Mouse (Mus musculus) cerebellum, adult 2 months (tissue): ENCODE data around the gene Phip.

ENCODE experiments used
- CTCF ChIP-seq: fragments of 200-500 bp; IDR thresholded peaks from 2 replicates; pipeline ENCODE4 v1.5.1; 2011; ENCODE audit warnings: low read depth, mild to moderate bottlenecking, control low read depth, low read length, moderate library complexity, borderline replicate concordance; ENCODE audit not compliant: insufficient read depth
- POLR2A ChIP-seq: fragments of 200-500 bp; IDR thresholded peaks from 2 replicates; pipeline ENCODE4 v1.6.1; 2011; ENCODE audit warnings: low read length, control low read depth, borderline replicate concordance; ENCODE audit not compliant: insufficient read depth

DNA sequence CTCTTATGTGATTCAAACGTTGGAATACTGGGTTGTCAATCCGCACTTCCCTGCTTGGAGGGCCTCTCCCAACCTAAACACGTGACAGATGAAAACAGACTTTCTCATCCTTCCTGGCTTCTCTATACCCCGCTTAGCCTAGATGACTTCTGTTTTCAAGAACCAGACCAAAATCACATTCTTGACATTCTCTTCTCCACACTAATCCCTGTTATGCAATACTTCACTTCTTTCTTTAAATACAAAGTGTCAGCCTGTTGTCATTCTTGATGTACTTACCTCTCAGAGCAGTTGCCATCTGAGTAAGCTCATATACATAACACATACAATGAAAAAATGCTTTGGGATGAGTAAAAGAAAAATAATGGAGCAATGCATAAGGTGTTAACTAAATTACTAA lies 143.4 kb downstream of the Phip start:
- TF ChIP-seq CTCF, result no peak
- no peak for TF ChIP-seq POLR2A
